ENCODE assay signal across 8 mouse cellular contexts in the genomic region with DNA sequence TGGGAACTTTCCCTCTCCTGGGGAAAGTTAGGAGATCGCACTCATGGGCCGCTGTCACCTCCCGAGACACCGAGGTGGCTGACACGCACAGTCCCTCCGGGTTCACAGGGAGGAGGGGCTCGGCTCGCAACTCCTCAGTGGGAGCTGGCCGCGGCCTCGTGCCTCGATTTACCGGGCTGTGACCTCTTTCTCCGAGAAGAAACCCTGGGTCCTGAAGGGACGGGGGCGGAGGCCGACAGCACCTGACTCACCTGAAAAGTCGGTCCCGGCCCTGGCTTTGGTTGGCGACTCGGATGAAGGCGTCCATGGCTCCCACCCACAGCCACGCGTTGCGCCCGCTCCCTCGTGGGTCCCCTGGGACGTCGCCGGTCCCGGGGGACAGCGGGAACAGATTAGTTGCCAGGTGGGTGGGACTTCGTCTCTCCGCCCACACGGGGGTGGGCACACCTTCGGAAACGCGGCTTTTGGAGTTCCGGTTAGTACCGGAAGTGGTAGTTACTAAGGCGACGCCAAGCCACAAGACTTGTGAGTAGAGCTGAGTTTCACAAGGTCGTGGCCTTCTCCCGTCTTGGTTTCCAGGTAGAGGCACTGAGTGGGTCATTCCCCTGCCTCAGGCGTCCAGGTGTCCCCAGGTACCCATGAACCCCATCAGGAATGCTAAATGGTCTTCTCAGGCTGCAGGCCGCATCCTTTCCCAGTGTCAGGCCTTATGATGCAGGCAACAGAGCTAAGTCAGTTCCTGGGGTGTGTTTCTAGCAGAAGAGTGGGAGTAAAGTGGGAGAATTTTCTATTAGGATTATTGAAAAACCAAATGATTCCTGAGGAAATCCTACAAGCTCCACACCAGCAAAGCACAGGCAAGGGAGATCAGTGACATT. TPM values are rescaled to one million over a fixed set of nuclear protein-coding genes. Genes with fewer than 3 reads are reported as not detected.
DNase-seq lines count a peak whose midpoint lies in the region; ATAC-seq and TF ChIP-seq lines count a peak whose summit lies in the region.

A gene (minus strand): TSS at position 473 of the 878 bp plus-strand sequence.
A gene (plus strand): TSS at position 505 of the 878 bp plus-strand sequence.

- peak within 1 kb of the TSS; percentile 92 for H3K4me2 ChIP-seq in forebrain, embryonic 15.5 days (replicated peaks)
- peak within 1 kb of the TSS; percentile 98 for H3K4me2 ChIP-seq in liver, postnatal 0 days (ENCODE audit: low read depth, low read length)
- peak within 1 kb of the TSS; percentile 93 for H3K4me2 ChIP-seq in neural tube, embryonic 13.5 days

- peaks cover 24% of the 10 kb centered on the region for H3K4me1 ChIP-seq in G1E (ENCODE audit: insufficient read depth, low read depth, low read length)
- peaks cover 7% of the 10 kb centered on the region for H3K4me1 ChIP-seq in forebrain, embryonic 15.5 days
- H3K4me1 ChIP-seq in liver, postnatal 0 days (ENCODE audit: insufficient read depth): peaks cover 12% of the 10 kb centered on the region
- peaks cover 9% of the 10 kb centered on the region for H3K4me1 ChIP-seq in neural tube, embryonic 13.5 days (replicated peaks)

- intact Hi-C loops in heart, postnatal 25 days (cut with DNase I): no loop called here

- TF ChIP-seq CTCF in G1E (IDR thresholded peaks at IDR 0.05; ENCODE audit: low read depth, low read length): no peak
- TF ChIP-seq CTCF in liver, postnatal 0 days (IDR thresholded peaks at IDR 0.05; ENCODE audit: low read depth): no peak

- H3K9me3 ChIP-seq in G1E (replicated peaks): no peaks in the 10 kb centered on the region
- H3K9me3 ChIP-seq in forebrain, embryonic 15.5 days: no peaks in the 10 kb centered on the region
- no peaks in the 10 kb centered on the region for H3K9me3 ChIP-seq in liver, postnatal 0 days (ENCODE audit: low read length)
- H3K9me3 ChIP-seq in neural tube, embryonic 13.5 days: no peaks in the 10 kb centered on the region

- ATAC-seq in G1E (ENCODE audit: extremely low read depth, insufficient number of reproducible peaks, low FRiP score, poor library complexity, severe bottlenecking): peak; percentile 90
- peak; percentile 92 for ATAC-seq in forebrain, embryonic 15.5 days (replicated peaks)
- peak; percentile 91 for ATAC-seq in liver, postnatal 0 days
- peak; percentile 94 for ATAC-seq in neural tube, embryonic 13.5 days (ENCODE audit: low read depth)

- WGBS in forebrain, embryonic 15.5 days: 2% methylated on average over 46 of the region's 46 CpGs
- 3% methylated on average over 44 of the region's 46 CpGs for WGBS in liver, postnatal 0 days (ENCODE audit: insufficient replicate concordance)
- WGBS in neural tube, embryonic 13.5 days: 3% methylated on average over 46 of the region's 46 CpGs

- peak; percentile 70 for DNase-seq in G1E (ENCODE audit: low spot score)
- peak; percentile 68 to 73 for DNase-seq in cerebellum, adult 18-20 months
- peak; percentile 38 for DNase-seq in heart, postnatal 25 days (ENCODE audit: low spot score)
- DNase-seq in layer of hippocampus, adult 11-12 months (ENCODE audit: low spot score): peak; percentile 86
- peak; percentile 86 for DNase-seq in liver, postnatal 0 days
- peak; percentile 84 for DNase-seq in telencephalon, adult 2 months (ENCODE audit: low read depth, low spot score)

- H3K4me3 ChIP-seq in G1E (ENCODE audit: low read depth, low read length): peak within 1 kb of the TSS; percentile 85
- peak within 1 kb of the TSS; percentile 78 for H3K4me3 ChIP-seq in forebrain, embryonic 15.5 days
- peak within 1 kb of the TSS; percentile 74 for H3K4me3 ChIP-seq in liver, postnatal 0 days (ENCODE audit: low read depth, low read length)
- peak within 1 kb of the TSS; percentile 65 for H3K4me3 ChIP-seq in neural tube, embryonic 13.5 days

- no peak within 1 kb of the TSS for H3K27ac ChIP-seq in forebrain, embryonic 15.5 days (replicated peaks)
- peak within 1 kb of the TSS; percentile 73 for H3K27ac ChIP-seq in liver, postnatal 0 days (ENCODE audit: low read depth)
- no peak within 1 kb of the TSS for H3K27ac ChIP-seq in neural tube, embryonic 13.5 days (replicated peaks)

- TF ChIP-seq EP300 in liver, postnatal 0 days (IDR thresholded peaks at IDR 0.05; ENCODE audit: low read depth): no peak

- peaks cover 28% of the 10 kb centered on the region for H3K36me3 ChIP-seq in G1E (replicated peaks)
- no peaks in the 10 kb centered on the region for H3K36me3 ChIP-seq in forebrain, embryonic 15.5 days
- no peaks in the 10 kb centered on the region for H3K36me3 ChIP-seq in liver, postnatal 0 days (replicated peaks; ENCODE audit: insufficient read depth, low read length)
- H3K36me3 ChIP-seq in neural tube, embryonic 13.5 days: no peaks in the 10 kb centered on the region

- peak within 1 kb of the TSS; percentile 63 for H3K9ac ChIP-seq in forebrain, embryonic 15.5 days (replicated peaks)
- H3K9ac ChIP-seq in liver, postnatal 0 days (replicated peaks): peak within 1 kb of the TSS; percentile 68
- peak within 1 kb of the TSS; percentile 72 for H3K9ac ChIP-seq in neural tube, embryonic 13.5 days

- no peaks in the 10 kb centered on the region for H3K27me3 ChIP-seq in G1E (ENCODE audit: insufficient read depth, low read length)
- no peaks in the 10 kb centered on the region for H3K27me3 ChIP-seq in forebrain, embryonic 15.5 days
- H3K27me3 ChIP-seq in liver, postnatal 0 days (ENCODE audit: insufficient read depth, low read length): no peaks in the 10 kb centered on the region
- H3K27me3 ChIP-seq in neural tube, embryonic 13.5 days: no peaks in the 10 kb centered on the region; the same call in 1 of the 2 replicates

RNA-seq across cellular contexts. Expression of the first gene that starts in this region (rescaled TPM):
- 6.5 and 7.5 TPM in 2 replicates for total RNA-seq in G1E (2014; fragmentation: Nextera tagmentation)
- total RNA-seq in G1E (2017): 2.7 and 2.8 TPM in 2 replicates
- 2.9 TPM in 2 replicates for polyA plus RNA-seq in G1E (2012)
- polyA plus RNA-seq in forebrain, embryonic 15.5 days (2015; fragmentation: Nextera tagmentation; extraction: Ambion mirVana): 16.9 and 18.8 TPM in 2 replicates
- 10 to 100 TPM; 13.2 to 15.2 TPM for total RNA-seq in heart, postnatal 25 days (2021)
- polyA plus RNA-seq in liver, postnatal 0 days (2015; fragmentation: Nextera tagmentation; extraction: Ambion mirVana): 13.5 and 16.1 TPM in 2 replicates
- polyA plus RNA-seq in neural tube, embryonic 13.5 days (2015; fragmentation: Nextera tagmentation; extraction: Ambion mirVana): 11.3 and 12.0 TPM in 2 replicates

RNA-seq across cellular contexts. Expression of the second gene that starts in this region (rescaled TPM):
- total RNA-seq in G1E (2014; fragmentation: Nextera tagmentation): 1.0 and 2.1 TPM in 2 replicates
- total RNA-seq in G1E (2017): 0.41 and 0.55 TPM in 2 replicates
- 0.17 TPM in 1 of 2 replicates, not detected in the other for polyA plus RNA-seq in G1E (2012)
- 0.23 and 0.85 TPM in 2 replicates for polyA plus RNA-seq in forebrain, embryonic 15.5 days (2015; fragmentation: Nextera tagmentation; extraction: Ambion mirVana)
- total RNA-seq in heart, postnatal 25 days (2021): under 1 TPM in 1 of 2 experiments, not detected in 1; 0.21 TPM
- 0.11 and 0.19 TPM in 2 replicates for polyA plus RNA-seq in liver, postnatal 0 days (2015; fragmentation: Nextera tagmentation; extraction: Ambion mirVana)
- polyA plus RNA-seq in neural tube, embryonic 13.5 days (2015; fragmentation: Nextera tagmentation; extraction: Ambion mirVana): 0.17 TPM in 1 of 2 replicates, not detected in the other
